Mouse (Mus musculus) forebrain, embryonic 16.5 days (tissue): ENCODE measurements around the gene Igf2bp2. TPM values are rescaled to one million over a fixed set of nuclear protein-coding genes. Genes with fewer than 3 reads are reported as not detected.

Experiments
- ATAC-seq: fragments of 200-750 bp; cut with Nextera tagmentation; 2 replicates; pipeline ENCODE4 v1.8.0; 2017; ENCODE audit warnings: mild to moderate bottlenecking, moderate library complexity
- H3K27ac ChIP-seq: fragments of 300-500 bp; sonication (generic); 2 replicates; pipeline ENCODE4 v1.5.1; 2014; ENCODE audit warnings: low read length, control low read depth
- H3K27me3 ChIP-seq: fragments of 300-500 bp; sonication (generic); replicated peaks from 2 replicates; pipeline ENCODE4 v1.6.1; 2014; ENCODE audit warnings: low read length; ENCODE audit not compliant: control insufficient read depth, insufficient read depth
- H3K36me3 ChIP-seq: fragments of 300-500 bp; sonication (generic); 2 replicates; pipeline ENCODE4 v1.6.1; 2014; ENCODE audit not compliant: control insufficient read depth, insufficient read depth
- H3K4me1 ChIP-seq: fragments of 300-500 bp; sonication (generic); replicated peaks from 2 replicates; pipeline ENCODE4 v1.6.1; 2014; ENCODE audit warnings: low read length; ENCODE audit not compliant: control insufficient read depth, insufficient read depth
- H3K4me2 ChIP-seq: fragments of 300-500 bp; sonication (generic); 2 replicates; pipeline ENCODE4 v1.6.1; 2014; ENCODE audit warnings: mild to moderate bottlenecking, low read length, control low read depth
- H3K4me3 ChIP-seq: fragments of 300-500 bp; sonication (generic); replicated peaks from 2 replicates; pipeline ENCODE4 v1.5.1; 2014; ENCODE audit warnings: mild to moderate bottlenecking, low read length, control low read depth
- H3K9ac ChIP-seq: fragments of 300-500 bp; sonication (generic); replicated peaks from 2 replicates; pipeline ENCODE4 v1.6.1; 2014; ENCODE audit warnings: low read depth, low read length, control low read depth
- H3K9me3 ChIP-seq: fragments of 300-500 bp; sonication (generic); 2 replicates; pipeline ENCODE4 v1.6.1; 2016; ENCODE audit warnings: low read length; ENCODE audit not compliant: control insufficient read depth
- WGBS: fragments of 180-500 bp; shearing (Covaris S2); extraction: QIAGEN DNeasy Blood & Tissue Kit; methylation state at CpG from one replicate; pipeline ENCODE4 v1.1.7; 2014; 5-methylcytosine and 5-hydroxymethylcytosine counted together
- polyA plus RNA-seq: library from polyadenylated mRNA; unstranded; fragments of >200 nt; fragmentation: Nextera tagmentation; extraction: Ambion mirVana; gene quantifications from 2 replicates; pipeline ENCODE4 v1.2.1, GENCODE M21; 2015

The Igf2bp2 gene
- polyA plus RNA-seq, 1 experiment from 2014 or later = 23.2 TPM

DNA sequence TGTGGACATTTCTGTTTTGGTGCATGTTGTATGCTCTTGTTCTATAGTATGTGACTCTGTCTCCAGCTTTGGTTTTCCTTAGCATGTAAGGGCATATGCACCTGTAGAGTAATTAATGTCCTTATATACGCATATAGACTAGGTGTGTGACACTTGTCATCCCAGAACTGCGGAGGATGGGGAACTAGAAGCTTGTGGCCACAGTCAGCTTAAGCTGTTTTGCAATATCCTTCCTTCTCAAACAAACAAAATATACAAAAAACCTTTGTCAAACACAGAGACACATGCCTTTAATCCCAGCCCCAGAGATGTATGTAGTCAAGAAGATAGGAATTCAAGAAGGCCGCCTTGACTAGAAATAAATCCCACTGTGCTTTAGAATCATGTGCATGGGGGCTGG, 117.2 kb downstream of the Igf2bp2 start:
- H3K4me3 ChIP-seq = no peak overlapping the region
- ATAC-seq = no peak
- H3K9me3 ChIP-seq = no peaks in the 10 kb centered on the region
- peaks cover 18% of the 10 kb centered on the region for H3K36me3 ChIP-seq
- no peaks in the 10 kb centered on the region for H3K4me1 ChIP-seq
- H3K9ac ChIP-seq = no peak overlapping the region
- no peaks in the 10 kb centered on the region for H3K27me3 ChIP-seq
- 93% methylated on average over 3 of the region's 3 CpGs for WGBS
- H3K27ac ChIP-seq = no peak overlapping the region
- no peak overlapping the region for H3K4me2 ChIP-seq

DNA sequence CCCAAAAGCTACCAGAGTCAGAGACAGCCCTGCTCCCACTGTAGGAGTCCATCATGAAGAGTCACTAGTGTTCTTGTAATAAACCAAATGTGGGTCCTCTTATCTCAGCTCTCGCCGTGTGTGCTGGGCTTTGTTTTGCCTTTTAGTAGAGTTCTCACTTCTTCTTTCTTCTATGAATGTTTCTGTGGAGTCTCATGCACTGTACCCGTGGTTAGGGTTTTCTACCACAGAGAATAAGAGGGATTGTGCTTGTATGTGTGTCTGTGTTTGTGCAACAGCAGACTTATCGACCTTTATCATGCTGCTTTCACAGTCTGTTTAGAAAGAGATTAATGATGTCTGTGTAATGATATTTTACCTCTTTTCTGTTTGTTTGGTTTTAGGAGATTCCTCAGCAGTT, 119.3 kb downstream of the Igf2bp2 start:
- Histone ChIP-seq H3K36me3 (peaks cover 28% of the 10 kb centered on the region), H3K27ac (no peak overlapping the region)
- 91% methylated on average over 4 of the region's 4 CpGs for WGBS

DNA sequence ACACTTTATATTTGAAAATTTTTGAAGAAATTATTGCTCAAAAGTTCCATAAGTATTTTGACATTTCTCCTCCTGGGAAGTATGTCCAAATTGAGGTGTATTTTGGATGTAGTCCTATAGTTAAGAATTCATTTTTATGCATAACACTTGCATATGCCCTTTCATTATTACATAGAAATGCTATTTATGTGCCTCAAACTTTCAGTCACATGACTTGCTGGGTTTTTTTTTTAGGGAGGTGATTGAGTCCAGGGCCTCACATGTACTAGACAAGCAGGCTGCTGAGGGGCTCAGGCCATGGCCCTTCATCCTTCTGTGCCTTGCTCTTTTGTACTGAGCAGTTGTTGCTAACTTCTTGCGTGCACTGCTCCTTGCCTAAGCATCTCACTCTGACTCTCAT, 123.1 kb downstream of the Igf2bp2 start:
- no peak overlapping the region for H3K9ac ChIP-seq
- 97% methylated on average over 1 of the region's 1 CpGs for WGBS
- no peak overlapping the region for H3K4me3 ChIP-seq
- no peak overlapping the region for H3K27ac ChIP-seq
- H3K9me3 ChIP-seq = no peaks in the 10 kb centered on the region
- no peak overlapping the region for H3K4me2 ChIP-seq
- peaks cover 33% of the 10 kb centered on the region for H3K36me3 ChIP-seq
- H3K4me1 ChIP-seq = no peaks in the 10 kb centered on the region
- ATAC-seq = no peak
- H3K27me3 ChIP-seq = no peaks in the 10 kb centered on the region

More for the DNA sequence above, 119.3 kb downstream of the Igf2bp2 start:
- no peak overlapping the region for H3K4me3 ChIP-seq
- no peaks in the 10 kb centered on the region for H3K9me3 ChIP-seq
- no peaks in the 10 kb centered on the region for H3K27me3 ChIP-seq
- H3K9ac ChIP-seq = no peak overlapping the region
- no peak for ATAC-seq
- H3K4me1 ChIP-seq = no peaks in the 10 kb centered on the region
- H3K4me2 ChIP-seq = no peak overlapping the region

DNA sequence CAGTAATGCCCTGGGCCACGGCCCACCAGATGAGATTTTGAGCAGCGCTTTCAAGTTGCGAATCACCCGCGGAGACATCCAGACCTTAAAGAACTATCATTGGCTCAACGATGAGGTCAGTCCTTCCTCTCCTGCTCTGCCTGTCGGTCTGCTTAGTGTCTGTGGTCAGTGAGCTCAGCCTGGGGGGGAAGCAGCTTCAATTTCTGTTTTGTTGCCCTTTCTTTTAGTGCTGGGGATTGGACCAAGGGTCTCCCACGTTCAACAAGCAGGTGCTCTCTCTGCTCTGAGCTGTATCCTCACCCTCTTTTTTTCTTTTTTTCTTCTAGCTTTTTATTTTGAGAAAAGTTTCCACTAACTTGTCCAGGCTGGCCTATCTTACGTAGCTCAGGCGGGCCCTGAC, 124.5 kb downstream of the Igf2bp2 start:
- Histone ChIP-seq H3K36me3 (peaks cover 31% of the 10 kb centered on the region), H3K27me3 (no peaks in the 10 kb centered on the region), H3K4me3 (no peak overlapping the region), H3K9me3 (no peaks in the 10 kb centered on the region), H3K9ac (no peak overlapping the region), H3K4me2 (no peak overlapping the region), H3K4me1 (no peaks in the 10 kb centered on the region), H3K27ac (no peak overlapping the region)
- WGBS = 87% methylated on average over 10 of the region's 10 CpGs
- no peak for ATAC-seq

DNA sequence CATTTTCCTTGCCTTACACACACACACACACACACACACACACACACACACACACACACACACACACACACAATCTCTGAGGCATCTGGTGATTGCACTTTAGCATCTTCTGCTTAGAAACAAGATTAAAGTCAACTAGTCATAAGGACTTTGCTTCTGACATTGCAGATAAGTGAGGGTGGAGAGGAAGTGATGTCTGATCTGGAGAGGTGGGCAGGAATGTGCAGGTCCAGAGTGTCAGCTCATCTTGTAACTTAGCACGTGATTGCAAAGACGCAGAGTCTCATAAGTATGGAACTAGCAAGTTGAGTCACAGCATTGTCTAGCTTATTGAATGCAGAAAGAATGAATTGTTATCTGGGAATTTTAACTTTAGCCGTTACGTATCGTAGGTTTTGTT, 135.6 kb downstream of the Igf2bp2 start:
- H3K27me3 ChIP-seq = no peaks in the 10 kb centered on the region
- no peak for ATAC-seq
- H3K9me3 ChIP-seq = no peaks in the 10 kb centered on the region
- peaks cover 15% of the 10 kb centered on the region for H3K36me3 ChIP-seq
- no peak overlapping the region for H3K9ac ChIP-seq
- no peak overlapping the region for H3K4me2 ChIP-seq
- WGBS = 97% methylated on average over 5 of the region's 5 CpGs
- H3K4me1 ChIP-seq = no peaks in the 10 kb centered on the region
- no peak overlapping the region for H3K27ac ChIP-seq
- H3K4me3 ChIP-seq = no peak overlapping the region

DNA sequence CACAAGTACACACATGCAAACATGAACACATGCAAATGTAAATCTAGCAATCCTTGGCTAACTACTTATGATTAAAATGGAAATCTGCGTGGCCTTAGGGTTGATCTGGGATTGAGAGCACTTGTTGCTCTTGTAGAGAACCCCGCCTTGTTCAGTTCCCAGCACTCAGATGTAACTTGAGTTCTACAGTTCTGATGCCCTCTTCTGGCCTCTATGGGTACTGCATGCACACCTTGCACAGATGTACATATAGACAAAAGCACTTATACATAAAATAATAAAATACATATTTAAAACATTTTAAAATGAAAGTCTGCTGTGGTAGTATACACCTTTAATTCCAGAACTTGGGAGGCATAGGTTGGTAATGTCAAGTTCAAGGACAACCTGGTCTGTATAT, 141.0 kb downstream of the Igf2bp2 start:
- no peak overlapping the region for H3K9ac ChIP-seq
- peaks cover 5% of the 10 kb centered on the region; the same call in 1 of the 2 replicates for H3K9me3 ChIP-seq
- WGBS = 97% methylated on average over 2 of the region's 2 CpGs
- no peak for ATAC-seq
- no peak overlapping the region for H3K4me2 ChIP-seq
- H3K27me3 ChIP-seq = no peaks in the 10 kb centered on the region
- no peak overlapping the region for H3K4me3 ChIP-seq
- H3K27ac ChIP-seq = no peak overlapping the region
- no peaks in the 10 kb centered on the region for H3K4me1 ChIP-seq
- peaks cover 33% of the 10 kb centered on the region for H3K36me3 ChIP-seq

DNA sequence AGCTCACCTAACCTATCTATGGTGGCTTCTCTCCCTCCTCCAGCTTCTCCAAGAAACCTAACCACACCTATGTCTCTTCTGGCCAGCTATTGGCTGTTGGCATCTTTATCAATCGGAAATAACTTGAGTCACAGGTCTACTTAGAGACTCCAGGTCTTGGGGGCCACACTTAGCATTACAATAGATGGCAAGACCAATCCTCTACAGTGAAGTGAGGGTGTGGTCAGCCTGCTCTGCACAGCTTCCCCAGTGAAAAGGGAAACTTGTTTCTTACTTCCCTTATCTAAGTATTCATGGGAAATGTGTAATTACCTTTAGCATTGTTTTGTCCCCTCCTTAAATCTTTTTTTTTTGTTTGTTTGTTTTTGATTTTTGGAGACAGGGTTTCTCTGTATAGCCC, 147.5 kb downstream of the Igf2bp2 start:
- H3K36me3 ChIP-seq = peaks cover 27% of the 10 kb centered on the region
- ATAC-seq = no peak

DNA sequence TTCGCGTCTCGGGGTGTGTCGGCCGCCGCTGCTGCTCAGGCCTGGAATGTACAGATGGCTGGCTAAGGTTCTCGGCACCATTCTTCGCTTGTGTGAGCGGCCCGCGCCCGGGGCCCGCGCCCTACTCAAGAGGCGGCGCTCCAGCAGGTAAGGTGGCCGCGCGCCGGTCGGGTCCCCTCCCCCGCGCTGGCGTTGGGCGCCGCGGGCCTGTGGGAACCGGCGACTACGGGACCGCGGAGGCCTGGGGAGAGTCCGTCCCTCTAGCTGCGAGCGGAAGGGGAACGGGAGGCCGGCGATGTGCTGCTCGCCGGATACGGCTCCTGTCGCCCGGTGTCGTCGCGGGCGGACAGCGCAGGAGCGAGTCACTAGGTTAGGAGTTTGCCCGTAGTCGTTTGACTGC, 153.5 kb downstream of the Igf2bp2 start:
- H3K9ac ChIP-seq = peak overlapping the region; percentile 93
- ATAC-seq = peak; percentile 67
- peak overlapping the region; percentile 98 for H3K4me3 ChIP-seq
- no peaks in the 10 kb centered on the region for H3K36me3 ChIP-seq
- H3K27me3 ChIP-seq = no peaks in the 10 kb centered on the region
- H3K4me2 ChIP-seq = peak overlapping the region; percentile 84
- H3K9me3 ChIP-seq = no peaks in the 10 kb centered on the region
- H3K4me1 ChIP-seq = peaks cover 13% of the 10 kb centered on the region
- peak overlapping the region; percentile 69 for H3K27ac ChIP-seq
- under 1% methylated on average over 43 of the region's 51 CpGs for WGBS

More for the DNA sequence above, 147.5 kb downstream of the Igf2bp2 start:
- Histone ChIP-seq H3K27me3 (no peaks in the 10 kb centered on the region), H3K9ac (no peak overlapping the region), H3K27ac (no peak overlapping the region), H3K4me3 (no peak overlapping the region), H3K4me1 (peaks cover 5% of the 10 kb centered on the region), H3K9me3 (no peaks in the 10 kb centered on the region), H3K4me2 (no peak overlapping the region)
- WGBS = 74% methylated on average over 1 of the region's 1 CpGs

DNA sequence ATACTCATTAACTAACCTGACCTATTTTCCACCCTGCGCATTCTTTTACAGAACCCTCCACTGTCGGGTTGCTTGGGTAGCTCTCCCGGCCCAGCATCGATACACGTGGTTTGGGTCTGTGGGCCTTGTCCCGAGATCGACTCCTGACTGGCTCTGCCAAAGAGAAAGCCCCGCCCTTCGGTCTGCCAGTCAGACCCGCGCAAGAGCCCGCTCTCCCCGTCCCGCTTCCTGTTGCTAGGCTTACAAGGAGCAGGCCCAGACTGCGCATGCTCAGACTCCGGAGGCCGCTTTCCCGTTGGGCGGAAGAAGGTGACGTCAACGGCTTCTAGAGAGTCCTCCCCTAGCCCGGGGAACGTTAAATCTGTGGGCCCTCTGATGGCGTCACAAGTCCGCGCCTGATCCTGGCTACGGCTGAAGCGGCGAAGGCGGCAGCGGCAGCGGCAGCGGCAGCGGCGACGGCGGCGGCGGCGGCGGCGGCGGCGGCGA, 154.0 kb downstream of the Igf2bp2 start, which contains the start of gene Senp2:
Gene Senp2 (plus strand): TSS at position 386 of the 486 bp plus-strand sequence.
- Histone ChIP-seq H3K27ac (peak within 1 kb of the TSS; percentile 69), H3K9me3 (no peaks in the 10 kb centered on the region), H3K27me3 (no peaks in the 10 kb centered on the region), H3K36me3 (no peaks in the 10 kb centered on the region), H3K4me1 (peaks cover 13% of the 10 kb centered on the region), H3K4me2 (peak within 1 kb of the TSS; percentile 84), H3K4me3 (peak within 1 kb of the TSS; percentile 98), H3K9ac (peak within 1 kb of the TSS; percentile 93)
- ATAC-seq = peak; percentile 99
- WGBS = under 1% methylated on average over 45 of the region's 45 CpGs
